Mouse (Mus musculus) spleen, adult 2 months (tissue): ENCODE results near the gene Ifng.

Source experiments
- CTCF ChIP-seq: fragments of 200-500 bp; IDR thresholded peaks from 2 replicates; pipeline ENCODE4 v1.5.1; 2011; ENCODE audit warnings: mild to moderate bottlenecking, inconsistent platforms; ENCODE audit not compliant: insufficient read depth, insufficient read length, insufficient replicate concordance; ENCODE audit errors: extremely low read depth
- POLR2A ChIP-seq: fragments of 200-500 bp; IDR thresholded peaks from 2 replicates; pipeline ENCODE4 v1.6.1; 2011; ENCODE audit warnings: low read depth, low read length, inconsistent platforms

DNA sequence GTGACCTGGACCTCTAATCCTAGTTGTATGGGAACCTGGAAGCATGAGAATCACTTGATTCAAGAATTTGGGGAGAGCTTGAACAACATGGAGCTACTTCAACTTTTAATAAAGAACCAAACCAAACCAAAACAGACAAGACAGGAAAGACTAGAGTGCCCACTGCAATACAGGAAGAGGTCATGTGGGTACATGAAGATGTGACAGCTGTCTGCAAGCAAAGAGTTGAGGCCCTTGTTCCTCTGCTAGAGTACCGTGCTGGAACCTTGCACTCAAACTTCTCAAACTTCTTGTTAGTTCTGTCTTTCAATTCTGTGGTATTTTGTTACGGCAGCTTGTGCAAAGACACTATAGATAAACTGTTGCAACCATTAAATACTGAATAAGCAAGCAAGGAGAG lies 36.5 kb downstream of the Ifng start:
- no peak for TF ChIP-seq CTCF
- no peak for TF ChIP-seq POLR2A
